Mouse (Mus musculus) CH12.LX (cell line): ENCODE measurements around the gene Arfgap3. TPM values are rescaled to one million over a fixed set of nuclear protein-coding genes. Genes with fewer than 3 reads are reported as not detected.

Experiments used
- DNase-seq: peaks from one replicate; pipeline ENCODE4 v3.0.0-alpha.2; 2013; ENCODE audit errors: extremely low read depth
- H3K27ac ChIP-seq: 2 replicates; pipeline ENCODE4 v1.5.1; 2012; ENCODE audit warnings: low read depth, mild to moderate bottlenecking, control low read depth, moderate library complexity; ENCODE audit not compliant: insufficient read depth
- H3K27me3 ChIP-seq: replicated peaks from 2 replicates; pipeline ENCODE3; 2012; ENCODE audit warnings: inconsistent platforms
- H3K36me3 ChIP-seq, 2 experiments: replicated peaks in 1 of 2; 2 replicates each; pipeline versions ENCODE3 to v1.6.1; 2012; ENCODE audit warnings: inconsistent platforms in 1 of 2, low read length in 1 of 2, mild to moderate bottlenecking in 1 of 2, mixed read lengths in 1 of 2, moderate library complexity in 1 of 2; ENCODE audit not compliant: control insufficient read depth in 1 of 2, insufficient read depth in 1 of 2
- H3K4me1 ChIP-seq, 2 experiments: 2 replicates each; pipeline ENCODE4 v1.6.1; 2012; ENCODE audit warnings: inconsistent platforms in 1 of 2, moderate library complexity in 1 of 2; ENCODE audit not compliant: insufficient read depth in 2 of 2, control insufficient read depth in 1 of 2
- H3K4me2 ChIP-seq: 2 replicates; pipeline ENCODE4 v1.6.1; 2012; ENCODE audit warnings: low read depth, mild to moderate bottlenecking, control low read depth; ENCODE audit not compliant: poor library complexity, insufficient read depth, severe bottlenecking
- H3K4me3 ChIP-seq, 3 experiments: fragments of 150-350 bp in 1 of 3; sonication (generic) in 1 of 3; replicated peaks in 1 of 3; 2 replicates each; pipeline versions ENCODE3 to v1.5.1; 2011 to 2012; ENCODE audit warnings: low read depth in 2 of 3, low read length in 2 of 3, mild to moderate bottlenecking in 2 of 3, moderate library complexity in 2 of 3, control low read depth in 1 of 3, improper control_type of control experiment in 1 of 3, inconsistent platforms in 1 of 3, mixed read lengths in 1 of 3; ENCODE audit not compliant: poor library complexity in 1 of 3
- H3K79me2 ChIP-seq: replicated peaks from 2 replicates; pipeline ENCODE4 v1.6.1; 2012; ENCODE audit warnings: mild to moderate bottlenecking, moderate library complexity; ENCODE audit not compliant: control insufficient read depth, poor library complexity, insufficient read depth, severe bottlenecking; ENCODE audit errors: extremely low read depth
- H3K9ac ChIP-seq: 2 replicates; pipeline ENCODE4 v1.6.1; 2012; ENCODE audit warnings: low read depth, mild to moderate bottlenecking, control low read depth, moderate library complexity; ENCODE audit not compliant: insufficient read depth
- H3K9me3 ChIP-seq: replicated peaks from 2 replicates; pipeline ENCODE3; 2012; ENCODE audit warnings: low read length, inconsistent platforms, mixed read lengths
- CHD1 ChIP-seq: IDR thresholded peaks from 2 replicates; pipeline ENCODE4 v1.6.1; 2012; ENCODE audit warnings: low read depth, low read length, improper control_type of control experiment, inconsistent platforms
- E2F4 ChIP-seq: IDR thresholded peaks from 2 replicates; pipeline ENCODE4 v1.6.1; 2011; ENCODE audit warnings: low read depth, low read length, improper control_type of control experiment; ENCODE audit not compliant: insufficient replicate concordance
- ELF1 ChIP-seq: IDR thresholded peaks from 2 replicates; pipeline ENCODE4 v1.6.1; 2014; ENCODE audit warnings: low read depth, mild to moderate bottlenecking, inconsistent platforms, low read length, improper control_type of control experiment
- ETS1 ChIP-seq: conservative IDR thresholded peaks from 2 replicates; pipeline ENCODE4 v1.6.1; 2012; ENCODE audit warnings: low read depth, mild to moderate bottlenecking, inconsistent platforms, low read length, improper control_type of control experiment, moderate library complexity
- JUND ChIP-seq: conservative IDR thresholded peaks from 2 replicates; pipeline ENCODE4 v1.6.1; 2011; ENCODE audit warnings: low read depth, low read length, improper control_type of control experiment
- MAFK ChIP-seq: IDR thresholded peaks from 2 replicates; pipeline ENCODE4 v1.6.1; 2011; ENCODE audit warnings: low read length, improper control_type of control experiment; ENCODE audit not compliant: insufficient replicate concordance
- MAX ChIP-seq: IDR thresholded peaks from 2 replicates; pipeline ENCODE4 v1.6.1; 2011; ENCODE audit warnings: low read length, improper control_type of control experiment
- MAZ ChIP-seq: IDR thresholded peaks from 2 replicates; pipeline ENCODE4 v1.6.1; 2012; ENCODE audit warnings: low read depth, mild to moderate bottlenecking, inconsistent platforms, low read length, improper control_type of control experiment, moderate library complexity
- NRF1 ChIP-seq: IDR thresholded peaks from 2 replicates; pipeline ENCODE4 v1.6.1; 2014; ENCODE audit warnings: low read depth, mild to moderate bottlenecking, inconsistent platforms, low read length, improper control_type of control experiment, moderate library complexity
- SMC3 ChIP-seq: IDR thresholded peaks from 2 replicates; pipeline ENCODE4 v1.6.1; 2011; ENCODE audit warnings: low read depth, low read length, improper control_type of control experiment
- TCF12 ChIP-seq: IDR thresholded peaks from 2 replicates; pipeline ENCODE4 v1.6.1; 2014; ENCODE audit warnings: low read depth, mild to moderate bottlenecking, inconsistent platforms, low read length, improper control_type of control experiment
- USF2 ChIP-seq: conservative IDR thresholded peaks from 2 replicates; pipeline ENCODE4 v1.6.1; 2011; ENCODE audit warnings: low read depth, low read length, improper control_type of control experiment
- ZMIZ1 ChIP-seq: IDR thresholded peaks from 2 replicates; pipeline ENCODE4 v1.6.1; 2012; ENCODE audit warnings: low read depth, mild to moderate bottlenecking, inconsistent platforms, low read length, improper control_type of control experiment
- ZNF384 ChIP-seq: IDR thresholded peaks from 2 replicates; pipeline ENCODE4 v1.6.1; 2012; ENCODE audit warnings: low read depth, low read length, improper control_type of control experiment, inconsistent platforms
- dilution Hi-C: fragments of 300-500 bp; cut with MboI; formaldehyde crosslinking; loops from 2 replicates; pipeline ENCODE4 v1.14.3; 2020; ENCODE audit warnings: low sequenced_read_pairs; ENCODE audit not compliant: extremely low pct_unique_long_range_greater_than_20kb, extremely low pct_ligation_motif_present
- in situ Hi-C: fragments of 300-500 bp; cut with MboI; formaldehyde crosslinking; loops from 3 replicates; pipeline ENCODE4 v1.14.3; 2019; ENCODE audit warnings: low sequenced_read_pairs, low pct_ligation_motif_present, low pct_unique_long_range_greater_than_20kb, mixed read lengths
- polyA plus RNA-seq: library from polyadenylated mRNA; unstranded; fragments of >175 nt; gene quantifications from 2 replicates; pipeline ENCODE4 v1.2.1, GENCODE M21; 2012; ENCODE audit warnings: low read depth; ENCODE audit not compliant: insufficient read length
- total RNA-seq, 2 experiments: library from RNA; depleted of rRNA; stranded (reverse); fragments of 300-350 nt in 1 of 2; fragments of >200 nt in 1 of 2; gene quantifications; 2 replicates each; pipeline ENCODE4 v1.2.3; 2012 to 2014

The Arfgap3 gene
- total and polyA plus RNA-seq, 3 experiments = 11.0 to 21.7 (median 20.3) TPM

DNA sequence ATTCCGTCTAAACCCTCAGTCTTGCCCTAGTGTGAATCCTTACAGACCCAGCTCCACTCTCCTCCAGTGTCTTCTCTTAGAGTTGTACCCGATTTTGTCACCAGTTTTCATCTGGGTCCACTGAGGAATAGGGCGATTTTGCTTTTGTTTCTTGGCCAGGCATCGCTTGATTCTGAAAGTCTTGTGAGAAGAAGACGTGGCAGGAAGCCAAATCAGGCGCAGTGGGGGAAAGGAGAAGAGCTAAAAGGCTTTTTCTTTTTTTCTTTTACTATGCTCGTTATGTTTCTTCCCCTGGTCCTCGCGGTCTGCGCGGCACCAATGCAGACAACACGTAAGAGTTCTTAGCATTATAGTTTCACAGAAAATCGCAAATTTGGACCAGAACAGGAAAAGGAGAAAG, 92.1 kb downstream of the Arfgap3 start:
- dilution Hi-C loops = no loop called here

DNA sequence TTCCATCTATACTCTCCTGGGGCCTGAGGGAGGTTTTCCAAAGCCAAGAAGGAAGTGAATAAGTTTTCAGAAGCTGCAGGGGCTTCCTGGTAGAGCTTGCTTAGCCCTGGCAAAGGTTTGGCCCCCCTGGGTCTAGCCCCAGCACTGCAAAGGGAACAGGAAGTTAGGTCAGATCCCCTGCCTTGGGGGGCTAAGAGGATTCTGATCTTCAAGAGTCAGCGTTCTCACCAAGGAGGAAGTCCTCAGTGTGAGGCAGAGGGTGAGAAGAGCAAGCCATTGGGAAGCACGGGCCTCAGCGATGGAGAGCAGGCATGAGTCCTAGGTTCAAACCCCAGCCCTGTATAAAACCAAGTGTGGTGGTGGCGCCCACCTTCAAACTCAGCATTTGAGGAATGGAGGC, 93.6 kb downstream of the Arfgap3 start:
- DNase-seq = no peak
- Histone ChIP-seq H3K9ac (no peak overlapping the region), H3K36me3 (no peaks in the 10 kb centered on the region), H3K9me3 (peaks cover 7% of the 10 kb centered on the region), H3K4me2 (no peak overlapping the region), H3K27ac (no peak overlapping the region)
- dilution Hi-C loops = no loop called here
- in situ Hi-C loops = no loop called here
- TF ChIP-seq E2F4 (no peak), ELF1 (peak; percentile 32; the same call in 1 of the 2 replicates)
- TF ChIP-seq, all 38 proteins: peak for 1
- Histone ChIP-seq H3K4me1 (peaks cover 5 to 23% of the 10 kb centered on the region in 2 experiments; a peak in 3 of 4 replicates), H3K79me2 (no peaks in the 10 kb centered on the region), H3K4me3 (no peak overlapping the region), H3K27me3 (no peaks in the 10 kb centered on the region)

More for the DNA sequence above, 92.1 kb downstream of the Arfgap3 start:
- H3K27me3 ChIP-seq = no peaks in the 10 kb centered on the region
- H3K79me2 ChIP-seq = no peaks in the 10 kb centered on the region
- in situ Hi-C loops = no loop called here
- no peaks in the 10 kb centered on the region for H3K36me3 ChIP-seq
- H3K4me2 ChIP-seq = no peak overlapping the region
- no peak overlapping the region for H3K4me3 ChIP-seq
- DNase-seq = no peak
- no peak overlapping the region for H3K9ac ChIP-seq
- no peak overlapping the region for H3K27ac ChIP-seq
- peaks cover 2 to 15% of the 10 kb centered on the region in 2 experiments; a peak in 3 of 4 replicates for H3K4me1 ChIP-seq
- no peak for TF ChIP-seq ZNF384
- H3K9me3 ChIP-seq = peaks cover 7% of the 10 kb centered on the region

DNA sequence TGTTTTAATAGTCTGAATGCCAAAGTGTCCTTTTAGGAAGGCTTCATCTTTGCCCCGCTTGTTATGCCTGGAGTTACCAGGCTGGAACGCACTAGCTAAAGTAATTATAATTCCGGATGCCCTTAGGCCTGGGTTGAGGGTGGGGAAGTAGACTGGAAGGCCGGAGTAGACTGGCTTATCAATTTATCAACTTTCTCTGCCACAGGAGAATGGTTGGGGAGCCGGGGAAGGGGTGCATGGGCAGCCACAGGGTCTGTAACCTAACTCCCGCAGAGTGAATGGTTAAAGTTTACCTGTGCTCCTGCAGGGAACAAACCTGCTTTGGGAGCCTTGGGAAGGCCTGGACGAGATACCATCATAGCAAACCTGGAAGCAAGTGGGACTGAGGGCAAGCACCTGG, 94.1 kb downstream of the Arfgap3 start:
- peaks cover 10% of the 10 kb centered on the region for H3K9me3 ChIP-seq
- H3K27me3 ChIP-seq = no peaks in the 10 kb centered on the region
- in situ Hi-C loops (no loop called here), dilution Hi-C loops (no loop called here)
- H3K27ac ChIP-seq = no peak overlapping the region
- DNase-seq = no peak
- no peaks in the 10 kb centered on the region for H3K79me2 ChIP-seq
- no peak for TF ChIP-seq ETS1
- no peak for TF ChIP-seq ELF1
- TF ChIP-seq ZMIZ1 = no peak
- no peak for TF ChIP-seq USF2
- no peak for TF ChIP-seq CHD1
- no peak for TF ChIP-seq TCF12
- no peak for TF ChIP-seq MAX
- no peak for TF ChIP-seq NRF1
- TF ChIP-seq SMC3 = no peak
- no peak for TF ChIP-seq MAFK
- no peak for TF ChIP-seq MAZ
- no peak for TF ChIP-seq JUND
- H3K4me2 ChIP-seq = no peak overlapping the region
- no peaks in the 10 kb centered on the region for H3K36me3 ChIP-seq
- H3K9ac ChIP-seq = no peak overlapping the region
- H3K4me1 ChIP-seq = peaks cover 5 to 23% of the 10 kb centered on the region in 2 experiments; a peak in 3 of 4 replicates
- no peak overlapping the region for H3K4me3 ChIP-seq
